Mouse (Mus musculus) induced T-regulatory cell, adult 2 months (primary cell): Measurements from ENCODE around the gene Fndc5.

Experiments used
- DNase-seq: peaks from one replicate; pipeline ENCODE4 v3.0.0-alpha.2; 2012; ENCODE audit warnings: low read depth

Fndc5 gene

DNA sequence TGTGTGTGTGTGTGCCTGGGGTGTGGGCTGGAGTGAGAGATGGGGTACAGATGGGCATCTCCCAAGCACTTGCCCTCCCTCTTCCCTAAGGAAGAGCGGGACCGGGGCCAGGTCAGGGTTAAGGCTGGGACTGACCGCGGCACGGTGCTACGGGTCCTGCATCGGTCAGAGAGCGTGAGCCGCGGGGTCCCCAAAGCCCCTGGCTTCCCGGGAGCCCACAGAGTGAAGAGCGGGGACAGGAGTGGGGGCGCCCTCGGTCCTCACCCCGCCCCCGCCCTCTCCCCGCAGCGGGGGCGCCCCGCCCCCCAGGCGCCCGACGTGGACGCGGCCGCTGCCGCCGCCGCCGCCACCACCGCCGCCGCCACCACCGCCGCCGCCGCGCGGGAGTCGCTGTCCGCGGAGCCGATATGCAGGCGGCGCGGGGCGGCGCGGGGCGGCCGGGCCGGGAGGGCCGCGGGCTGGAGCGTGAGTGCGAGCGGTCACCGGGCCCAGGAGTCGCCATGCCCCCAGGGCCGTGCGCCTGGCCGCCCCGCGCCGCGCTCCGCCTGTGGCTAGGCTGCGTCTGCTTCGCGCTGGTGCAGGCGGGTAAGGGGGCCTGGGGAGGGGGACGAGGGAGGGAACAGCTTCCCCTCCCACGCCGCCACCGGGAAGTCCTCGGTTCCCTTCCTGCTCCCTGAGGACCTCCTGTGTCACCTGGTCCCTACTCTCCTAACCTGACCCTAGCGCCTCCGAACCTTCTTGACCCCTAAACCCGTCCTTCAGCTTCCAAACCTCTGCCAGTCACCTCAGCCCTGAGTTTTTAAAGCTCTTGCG lies at the start of gene Fndc5:
Gene Fndc5 (plus strand): TSS at position 421 of the 813 bp plus-strand sequence.
- DNase-seq, result no peak

- DNase-seq, result no peak
These were observed 48.9 kb upstream of the Fndc5 start for GRCm38 (mm10) chr4:129087850-129088249.

GRCm38 (mm10) chr4:129095276-129095675 lies 41.5 kb upstream of the Fndc5 start:
- no peak for DNase-seq

DNA sequence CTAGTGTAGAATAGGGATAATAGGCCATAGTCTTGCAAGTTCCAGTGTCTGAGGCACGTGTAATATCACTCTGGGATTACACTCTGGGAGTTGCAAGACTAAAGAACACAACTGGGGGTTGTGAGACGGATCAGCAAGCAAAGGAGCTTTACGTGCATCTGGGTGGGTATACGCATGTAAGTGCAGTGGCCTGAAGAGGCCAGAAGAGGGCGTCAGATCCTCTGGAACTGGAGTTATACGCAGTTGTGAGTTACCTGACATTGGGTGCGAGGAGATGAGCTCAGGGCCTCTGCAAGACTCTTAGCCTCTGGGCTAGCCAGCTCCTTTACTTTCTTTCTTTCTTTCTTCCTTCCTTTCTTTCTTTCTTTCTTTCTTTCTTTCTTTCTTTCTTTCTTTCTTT lies 39.8 kb upstream of the Fndc5 start:
- no peak for DNase-seq

- no peak for DNase-seq
These were observed 34.5 kb upstream of the Fndc5 start for GRCm38 (mm10) chr4:129102133-129102829.

DNA sequence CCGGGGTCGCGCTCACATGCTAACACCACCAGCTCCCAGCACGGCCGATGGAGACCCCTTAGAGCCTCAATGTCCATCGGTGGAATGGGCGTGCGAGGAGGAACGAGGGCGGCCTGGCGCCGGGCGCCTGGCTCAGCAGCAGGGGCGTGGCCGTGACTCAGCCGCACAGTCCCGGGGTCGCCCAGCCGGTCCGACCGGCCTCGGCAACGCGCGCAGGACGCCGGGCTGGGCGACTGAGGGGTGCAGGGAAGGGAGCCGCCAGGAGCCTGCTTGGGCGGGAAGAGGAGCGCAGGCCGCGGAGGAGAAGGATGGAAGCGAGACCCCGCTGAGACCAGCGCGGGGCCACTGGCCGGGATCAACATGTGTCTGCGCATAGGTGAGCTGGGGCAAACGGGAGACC lies 31.4 kb upstream of the Fndc5 start, which contains the start of gene Tmem54:
Gene Tmem54 (plus strand): TSS at position 193 of the 400 bp plus-strand sequence.
- no peak for DNase-seq

DNA sequence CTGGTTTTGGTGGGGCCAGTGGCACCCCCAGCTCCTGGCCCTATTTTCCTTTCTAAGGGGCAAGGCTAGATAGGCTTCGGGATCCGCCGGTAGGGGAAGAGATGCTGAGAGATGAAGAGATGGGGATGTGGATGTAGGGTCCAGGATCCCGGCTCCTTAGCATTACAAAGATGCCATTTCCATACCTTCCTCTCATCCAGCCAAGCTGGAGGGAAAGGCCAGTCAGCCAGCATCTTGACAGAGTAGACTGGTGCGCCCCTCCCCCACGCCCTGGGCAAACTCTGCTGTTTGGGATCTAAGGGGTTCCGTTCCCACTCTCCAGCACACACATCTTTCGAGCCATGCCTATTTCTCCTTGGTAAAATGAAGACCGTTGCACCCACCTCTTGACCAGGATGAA lies 30.7 kb upstream of the Fndc5 start:
- DNase-seq, result no peak

- DNase-seq, result no peak
These were observed 29.4 kb upstream of the Fndc5 start for GRCm38 (mm10) chr4:129107348-129107899.

DNA sequence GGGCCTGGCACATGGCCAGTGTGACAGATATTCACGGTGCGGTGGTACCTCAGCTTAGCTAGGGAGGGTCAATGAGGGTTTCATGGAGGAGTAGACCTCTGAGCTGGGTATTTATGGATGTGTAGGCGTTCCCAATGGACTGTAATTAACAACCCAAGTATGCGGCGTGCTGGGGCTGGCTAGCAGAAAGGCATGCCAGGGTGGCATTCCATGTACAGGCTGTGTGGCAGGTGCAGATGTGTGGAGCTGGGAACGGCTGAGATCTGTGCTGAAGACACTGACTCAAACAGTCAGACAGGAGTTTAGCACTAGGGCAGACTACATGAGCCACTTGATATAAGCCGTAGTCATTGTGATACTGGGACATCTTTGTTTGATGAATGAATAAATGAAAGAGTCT lies 28.2 kb upstream of the Fndc5 start:
- no peak for DNase-seq

GRCm38 (mm10) chr4:129110804-129111203 lies 26.0 kb upstream of the Fndc5 start:
- no peak for DNase-seq

GRCm38 (mm10) chr4:129111350-129111749 lies 25.4 kb upstream of the Fndc5 start:
- no peak for DNase-seq

GRCm38 (mm10) chr4:129112231-129112630 lies 24.6 kb upstream of the Fndc5 start:
- DNase-seq, result no peak

DNA sequence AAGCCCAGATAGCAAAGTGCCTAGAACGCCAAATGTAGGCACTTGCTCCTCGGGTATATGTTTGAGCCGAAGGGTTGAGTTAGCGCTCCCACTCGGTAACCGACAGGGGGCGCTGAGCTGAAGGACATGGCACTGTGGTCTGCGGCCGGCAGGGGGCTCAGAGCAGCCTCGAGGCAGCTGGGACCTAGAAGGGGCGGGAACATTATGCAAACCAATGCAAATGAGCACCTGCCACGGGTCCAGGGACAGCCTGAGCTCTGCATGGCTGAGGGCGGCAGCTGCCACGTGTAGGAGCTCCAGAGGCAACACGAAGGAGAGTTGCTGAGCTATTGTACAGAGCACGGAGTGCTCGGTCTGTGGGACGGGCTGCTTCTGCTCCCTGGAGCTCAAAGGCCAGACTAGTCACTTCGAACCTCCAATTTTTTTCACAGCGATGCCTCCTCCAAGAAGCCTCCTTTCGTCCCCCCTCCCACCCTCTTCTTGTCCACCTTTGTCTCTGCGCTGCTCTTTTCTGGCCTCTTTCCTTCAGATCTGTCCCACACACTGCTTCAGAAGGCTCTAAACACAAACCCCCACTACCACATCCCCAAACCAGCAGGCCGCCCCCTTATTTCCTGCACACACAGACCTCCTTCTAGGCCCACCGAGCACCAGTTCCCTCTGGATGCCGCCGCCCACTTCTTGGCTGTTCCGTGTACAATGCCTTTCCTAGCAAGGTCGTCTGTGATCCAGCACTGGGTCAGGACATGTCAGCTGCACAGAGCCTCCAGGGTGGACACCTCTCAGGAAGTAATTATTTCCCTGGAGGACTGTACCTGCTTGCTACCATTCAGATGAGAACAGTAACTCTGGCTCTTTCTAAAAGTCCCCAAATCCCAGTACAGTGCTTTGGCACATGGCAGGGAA lies 23.5 kb upstream of the Fndc5 start:
- peak; percentile 84 for DNase-seq

- DNase-seq, result no peak
These were observed 20.1 kb upstream of the Fndc5 start for GRCm38 (mm10) chr4:129116703-129117102.

- DNase-seq, result no peak
These were observed 18.9 kb upstream of the Fndc5 start for GRCm38 (mm10) chr4:129117720-129118510.

- no peak for DNase-seq
These were observed 17.1 kb upstream of the Fndc5 start for GRCm38 (mm10) chr4:129119708-129120107.

- DNase-seq, result peak; percentile 80
These were observed 16.0 kb upstream of the Fndc5 start for GRCm38 (mm10) chr4:129120520-129121445.

DNA sequence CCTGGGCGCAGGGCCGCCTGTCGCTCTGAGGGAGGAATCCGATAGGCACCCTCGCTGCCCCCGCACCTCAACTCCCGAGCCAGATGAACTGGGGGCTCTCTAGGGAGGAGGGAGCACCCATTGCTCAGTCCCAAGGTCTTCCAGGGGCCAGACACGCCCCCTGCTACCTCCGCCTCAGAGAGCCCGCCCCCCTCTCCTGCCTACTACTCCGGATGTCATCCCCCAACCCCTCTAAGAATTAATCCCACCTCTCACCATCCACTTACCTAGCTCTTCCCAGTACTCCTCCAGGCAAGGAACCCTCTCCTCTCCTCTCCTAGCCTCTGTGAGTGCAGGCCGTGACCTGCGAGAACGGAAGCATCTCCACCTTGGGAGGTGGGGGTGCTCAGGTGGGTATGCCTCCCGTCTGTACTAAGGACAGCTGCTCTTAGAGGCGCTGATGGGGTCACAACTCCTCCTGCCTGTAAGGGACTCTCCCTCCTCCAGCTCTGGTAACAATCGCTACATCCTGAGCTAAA lies 15.2 kb upstream of the Fndc5 start, which contains the start of gene Hpca:
Gene Hpca (minus strand): TSS at position 468 of the 518 bp plus-strand sequence.
- DNase-seq, result no peak

DNA sequence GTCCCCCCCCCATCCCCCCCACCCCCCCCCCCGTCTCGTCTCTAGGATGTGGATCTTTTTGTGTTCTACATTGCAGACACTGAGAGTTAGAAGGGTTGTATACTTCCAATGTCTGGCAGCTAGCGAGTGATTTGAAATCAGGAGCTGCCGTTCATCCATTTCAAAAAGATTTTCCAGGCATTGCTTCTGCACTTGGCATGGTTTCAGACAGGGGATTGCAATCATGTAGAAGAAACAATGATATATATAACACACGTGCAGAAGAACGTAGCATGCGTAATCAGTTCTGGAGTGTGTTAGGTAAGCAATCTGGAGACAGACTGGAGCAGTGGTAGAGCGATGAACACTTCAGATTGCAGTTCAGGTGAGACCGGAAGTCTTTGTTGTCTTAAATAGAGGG lies 14.7 kb upstream of the Fndc5 start:
- DNase-seq, result peak; percentile 23

- DNase-seq, result no peak
These were observed 14.1 kb upstream of the Fndc5 start for GRCm38 (mm10) chr4:129122719-129123118.
